Mouse (Mus musculus): ENCODE results near the gene Rbfox1. TPM values are rescaled to one million over a fixed set of nuclear protein-coding genes. Genes with fewer than 3 reads are reported as not detected.

The Rbfox1 gene
- polyA plus RNA-seq, 1 experiment, result not detected

- WGBS, result 57% methylated on average over 2 of the region's 2 CpGs
- no peak overlapping the region for H3K4me3 ChIP-seq (replicated peaks; ENCODE audit: control insufficient read depth, low read depth, low read length)
- no peak overlapping the region for H3K27ac ChIP-seq (ENCODE audit: control insufficient read depth, insufficient read depth, low read depth, low read length, poor library complexity)
- H3K4me1 ChIP-seq (ENCODE audit: control insufficient read depth, insufficient read depth, low read length), result no peaks in the 10 kb centered on the region
- TF ChIP-seq CTCF (IDR thresholded peaks at IDR 0.05; ENCODE audit: control insufficient read depth, insufficient read depth, low read length), result no peak
- no peak for TF ChIP-seq POLR2A (IDR thresholded peaks at IDR 0.05; ENCODE audit: borderline replicate concordance, control insufficient read depth, low read depth, low read length)
Measured at GRCm38 (mm10) chr16:6750491-6750890, 865.3 kb downstream of the Rbfox1 start.

GRCm38 (mm10) chr16:6754847-6755246, 869.7 kb downstream of the Rbfox1 start:
- WGBS, result 69% methylated on average over 3 of the region's 3 CpGs
- Histone ChIP-seq H3K27ac (ENCODE audit: control insufficient read depth, insufficient read depth, low read depth, low read length, poor library complexity) (no peak overlapping the region), H3K4me3 (replicated peaks; ENCODE audit: control insufficient read depth, low read depth, low read length) (no peak overlapping the region), H3K4me1 (ENCODE audit: control insufficient read depth, insufficient read depth, low read length) (no peaks in the 10 kb centered on the region)
- TF ChIP-seq CTCF (IDR thresholded peaks at IDR 0.05; ENCODE audit: control insufficient read depth, insufficient read depth, low read length), result no peak
- TF ChIP-seq POLR2A (IDR thresholded peaks at IDR 0.05; ENCODE audit: borderline replicate concordance, control insufficient read depth, low read depth, low read length), result no peak

- no peak overlapping the region for H3K4me3 ChIP-seq (replicated peaks; ENCODE audit: control insufficient read depth, low read depth, low read length)
- TF ChIP-seq POLR2A (IDR thresholded peaks at IDR 0.05; ENCODE audit: borderline replicate concordance, control insufficient read depth, low read depth, low read length), result no peak
- TF ChIP-seq CTCF (IDR thresholded peaks at IDR 0.05; ENCODE audit: control insufficient read depth, insufficient read depth, low read length), result no peak
- H3K27ac ChIP-seq (ENCODE audit: control insufficient read depth, insufficient read depth, low read depth, low read length, poor library complexity), result no peak overlapping the region
- whole genome bisulfite sequencing, result 74% methylated on average over 14 of the region's 14 CpGs
- H3K4me1 ChIP-seq (ENCODE audit: control insufficient read depth, insufficient read depth, low read length), result no peaks in the 10 kb centered on the region
Measured at GRCm38 (mm10) chr16:6769495-6770237, 884.5 kb downstream of the Rbfox1 start.

GRCm38 (mm10) chr16:6777506-6778185, 892.5 kb downstream of the Rbfox1 start:
- 76% methylated on average over 6 of the region's 6 CpGs for WGBS
- no peaks in the 10 kb centered on the region for H3K4me1 ChIP-seq (ENCODE audit: control insufficient read depth, insufficient read depth, low read length)
- H3K27ac ChIP-seq (ENCODE audit: control insufficient read depth, insufficient read depth, low read depth, low read length, poor library complexity), result no peak overlapping the region
- TF ChIP-seq CTCF (IDR thresholded peaks at IDR 0.05; ENCODE audit: control insufficient read depth, insufficient read depth, low read length) (no peak), POLR2A (IDR thresholded peaks at IDR 0.05; ENCODE audit: borderline replicate concordance, control insufficient read depth, low read depth, low read length) (no peak)
- H3K4me3 ChIP-seq (replicated peaks; ENCODE audit: control insufficient read depth, low read depth, low read length), result no peak overlapping the region

- Histone ChIP-seq H3K4me3 (replicated peaks; ENCODE audit: control insufficient read depth, low read depth, low read length) (no peak overlapping the region), H3K4me1 (ENCODE audit: control insufficient read depth, insufficient read depth, low read length) (no peaks in the 10 kb centered on the region), H3K27ac (ENCODE audit: control insufficient read depth, insufficient read depth, low read depth, low read length, poor library complexity) (no peak overlapping the region)
- TF ChIP-seq POLR2A (IDR thresholded peaks at IDR 0.05; ENCODE audit: borderline replicate concordance, control insufficient read depth, low read depth, low read length), result no peak
- TF ChIP-seq CTCF (IDR thresholded peaks at IDR 0.05; ENCODE audit: control insufficient read depth, insufficient read depth, low read length), result no peak
- WGBS, result 65% methylated on average over 5 of the region's 5 CpGs
Measured at GRCm38 (mm10) chr16:6784144-6784543, 899.0 kb downstream of the Rbfox1 start.

GRCm38 (mm10) chr16:6785026-6785425, 899.9 kb downstream of the Rbfox1 start:
- Histone ChIP-seq H3K27ac (ENCODE audit: control insufficient read depth, insufficient read depth, low read depth, low read length, poor library complexity) (no peak overlapping the region), H3K4me1 (ENCODE audit: control insufficient read depth, insufficient read depth, low read length) (no peaks in the 10 kb centered on the region), H3K4me3 (replicated peaks; ENCODE audit: control insufficient read depth, low read depth, low read length) (no peak overlapping the region)
- whole genome bisulfite sequencing, result 76% methylated on average over 4 of the region's 4 CpGs
- TF ChIP-seq CTCF (IDR thresholded peaks at IDR 0.05; ENCODE audit: control insufficient read depth, insufficient read depth, low read length), result no peak

GRCm38 (mm10) chr16:6791218-6791617, 906.1 kb downstream of the Rbfox1 start:
- Histone ChIP-seq H3K27ac (ENCODE audit: control insufficient read depth, insufficient read depth, low read depth, low read length, poor library complexity) (no peak overlapping the region), H3K4me1 (ENCODE audit: control insufficient read depth, insufficient read depth, low read length) (no peaks in the 10 kb centered on the region), H3K4me3 (replicated peaks; ENCODE audit: control insufficient read depth, low read depth, low read length) (no peak overlapping the region)
- TF ChIP-seq POLR2A (IDR thresholded peaks at IDR 0.05; ENCODE audit: borderline replicate concordance, control insufficient read depth, low read depth, low read length) (no peak), CTCF (IDR thresholded peaks at IDR 0.05; ENCODE audit: control insufficient read depth, insufficient read depth, low read length) (no peak)
- 54% methylated on average over 3 of the region's 3 CpGs for WGBS

- 14% methylated on average over 9 of the region's 9 CpGs for WGBS
- Histone ChIP-seq H3K27ac (ENCODE audit: control insufficient read depth, insufficient read depth, low read depth, low read length, poor library complexity) (no peak overlapping the region), H3K4me1 (ENCODE audit: control insufficient read depth, insufficient read depth, low read length) (no peaks in the 10 kb centered on the region), H3K4me3 (replicated peaks; ENCODE audit: control insufficient read depth, low read depth, low read length) (no peak overlapping the region)
- TF ChIP-seq POLR2A (IDR thresholded peaks at IDR 0.05; ENCODE audit: borderline replicate concordance, control insufficient read depth, low read depth, low read length) (no peak), CTCF (IDR thresholded peaks at IDR 0.05; ENCODE audit: control insufficient read depth, insufficient read depth, low read length) (no peak)
Measured at GRCm38 (mm10) chr16:6791655-6792054, 906.5 kb downstream of the Rbfox1 start.

Measured in bone marrow, adult 2 months (tissue).